Mouse (Mus musculus) adrenal gland (tissue): ENCODE data around the gene Tex19.2.
"Not testable (repeated sequence)": the region's sequence is repeated elsewhere in the genome, so short reads cannot be mapped to it uniquely, and the experiment has no call there.

Experiments used
- intact Hi-C: fragments of 180-260 bp; cut with DNase I; formaldehyde crosslinking; loops from one replicate; pipeline ENCODE4 v1.15.1; 2025

Tex19.2 gene

GRCm38 (mm10) chr11:121112091-121112775, 6.2 kb downstream of the Tex19.2 start:
- intact Hi-C loops, result no loop called here

- intact Hi-C loops, result no loop called here
Measured at GRCm38 (mm10) chr11:121111601-121112000, 6.9 kb downstream of the Tex19.2 start.

DNA sequence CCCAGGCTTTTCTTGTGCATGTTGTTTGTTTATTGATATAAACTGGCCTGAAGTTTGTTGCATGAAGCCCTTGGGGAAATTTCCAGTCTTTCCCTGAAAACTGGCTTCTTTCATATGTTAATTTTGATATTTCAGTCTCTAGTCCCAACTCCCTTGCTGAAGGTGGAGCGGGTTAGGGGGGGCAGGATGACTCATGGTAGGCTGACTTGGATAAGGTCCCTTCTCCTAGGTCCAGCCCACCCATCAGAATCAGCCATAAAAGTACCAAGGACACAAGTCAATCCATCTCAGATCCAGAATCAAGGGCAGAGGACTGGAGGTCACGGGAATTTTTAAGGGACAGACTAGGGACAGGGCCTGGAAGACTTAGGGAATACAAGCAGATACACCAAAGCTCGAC, 7.4 kb downstream of the Tex19.2 start:
- intact Hi-C loops, result no loop called here

GRCm38 (mm10) chr11:121109986-121110385, 8.5 kb downstream of the Tex19.2 start:
- intact Hi-C loops, result no loop called here

DNA sequence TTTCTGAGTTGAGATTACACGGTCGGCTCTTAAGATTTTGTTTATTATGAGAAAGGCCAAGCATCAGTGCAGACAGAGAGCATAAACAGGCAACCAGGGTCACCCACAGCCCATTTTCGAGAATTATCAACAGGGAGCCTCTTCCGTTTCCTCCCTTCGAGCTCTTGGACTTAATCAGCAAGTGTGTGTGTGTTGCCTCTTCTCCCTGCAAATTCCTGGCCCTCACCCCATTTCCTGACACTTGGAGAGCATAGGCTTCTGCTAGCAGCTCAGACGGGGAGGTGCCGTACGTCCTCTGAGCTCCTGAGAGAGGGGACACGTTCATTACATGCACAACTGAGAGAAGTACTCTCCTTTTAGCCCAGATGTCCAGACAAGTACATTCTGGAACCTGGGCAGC, 10.4 kb downstream of the Tex19.2 start:
- intact Hi-C loops, result no loop called here

GRCm38 (mm10) chr11:121107242-121107641, 11.2 kb downstream of the Tex19.2 start:
- intact Hi-C loops, result not testable (repeated sequence)

DNA sequence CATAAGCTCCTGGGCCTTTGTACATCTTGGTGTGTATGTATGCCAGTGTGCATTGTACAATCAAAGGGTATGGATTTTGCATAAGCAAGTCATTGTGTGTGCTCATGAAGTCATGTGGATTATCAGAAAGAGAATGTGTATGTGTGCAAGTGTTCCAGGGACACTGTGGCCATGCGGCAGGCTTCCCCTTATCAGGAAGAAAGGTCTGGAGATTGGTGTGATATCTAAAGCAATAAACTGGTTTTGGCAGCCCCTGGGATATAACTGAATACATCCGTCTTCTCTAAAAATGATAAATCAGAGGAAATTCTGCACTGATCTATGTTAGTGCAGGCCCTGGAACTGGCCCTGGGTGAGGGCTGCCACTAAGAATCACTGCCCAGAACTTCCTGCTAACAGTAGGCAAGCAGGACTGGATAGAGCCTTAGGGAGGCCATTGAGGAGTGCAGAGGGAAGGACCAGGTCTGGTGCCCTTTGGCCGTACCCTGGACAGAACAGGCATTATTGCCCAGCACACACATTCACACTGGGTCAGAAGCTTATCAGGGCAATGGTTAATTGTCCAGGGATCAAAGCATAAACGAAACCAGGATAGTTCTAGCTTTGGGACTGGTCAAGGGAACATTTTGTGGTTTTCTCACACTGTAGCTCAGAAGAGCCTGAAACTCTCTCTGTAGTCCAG, 17.2 kb downstream of the Tex19.2 start:
- intact Hi-C loops, result no loop called here

DNA sequence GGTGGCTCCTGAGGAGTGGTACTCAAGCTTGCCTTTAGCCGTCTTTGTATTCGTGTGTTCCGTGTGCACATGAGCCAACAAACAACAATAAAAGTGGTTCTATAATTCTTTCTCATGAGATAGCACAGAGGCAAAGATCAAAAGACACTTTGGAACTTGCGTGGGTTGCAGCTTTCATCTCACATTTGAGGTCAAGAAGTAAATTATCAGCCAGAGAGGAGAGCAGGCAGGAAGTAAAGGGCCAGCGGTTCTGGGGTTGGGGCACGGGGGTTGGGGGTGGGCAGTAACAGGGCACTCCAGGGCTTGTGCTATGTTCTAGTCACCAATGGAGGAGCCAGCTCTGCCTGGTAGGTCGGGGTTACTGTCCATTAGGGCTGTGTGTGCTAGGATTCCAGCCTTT, 17.8 kb downstream of the Tex19.2 start:
- intact Hi-C loops, result no loop called here

GRCm38 (mm10) chr11:121099762-121100161, 18.7 kb downstream of the Tex19.2 start:
- intact Hi-C loops, result no loop called here

DNA sequence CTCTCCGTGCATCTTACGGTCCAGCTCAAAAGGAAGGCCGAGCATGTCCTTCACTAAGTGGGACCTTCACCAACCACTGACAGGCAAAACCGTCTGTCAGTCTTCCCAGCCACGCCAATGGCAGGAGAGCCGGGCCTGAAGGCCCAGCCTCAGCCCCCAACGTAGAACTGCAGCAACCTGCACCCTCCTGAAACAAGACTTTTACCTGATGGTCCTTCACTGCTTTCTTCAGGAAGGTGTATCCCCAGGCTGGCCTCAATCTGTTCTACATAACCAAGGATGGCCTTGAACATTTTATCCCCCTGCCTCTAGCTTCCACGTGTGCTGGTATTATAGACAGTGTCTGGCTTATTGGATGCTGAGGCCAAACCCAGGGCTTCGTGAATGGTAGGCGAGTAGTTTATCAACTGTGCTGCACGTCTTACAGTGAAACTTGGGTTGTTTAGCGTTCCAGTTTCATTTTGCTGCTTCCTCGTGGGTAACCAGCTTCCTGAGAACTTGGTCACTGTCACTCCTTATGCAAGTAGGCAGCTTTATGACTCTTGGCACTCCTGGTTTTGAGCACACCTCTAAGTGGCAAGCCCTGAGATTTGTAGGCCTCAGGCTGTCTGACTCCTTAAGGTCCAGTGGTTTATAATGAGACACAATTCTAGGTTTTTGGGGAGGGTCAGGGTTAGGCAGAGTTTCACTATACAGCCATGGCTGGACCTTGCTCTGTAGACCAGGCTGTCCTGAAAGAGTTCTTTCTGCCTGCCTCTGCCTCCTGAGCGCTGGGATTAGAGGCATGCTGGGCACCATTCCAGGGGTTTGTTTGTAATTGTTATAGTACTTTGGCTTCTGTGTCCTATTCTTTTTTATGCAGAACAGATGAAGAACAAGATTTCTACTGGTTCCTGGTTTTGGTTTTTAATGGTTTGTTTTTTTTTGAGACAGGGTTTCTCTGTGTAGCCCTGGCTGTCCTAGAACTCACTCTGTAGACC, 25.6 kb downstream of the Tex19.2 start:
- intact Hi-C loops, result no loop called here

DNA sequence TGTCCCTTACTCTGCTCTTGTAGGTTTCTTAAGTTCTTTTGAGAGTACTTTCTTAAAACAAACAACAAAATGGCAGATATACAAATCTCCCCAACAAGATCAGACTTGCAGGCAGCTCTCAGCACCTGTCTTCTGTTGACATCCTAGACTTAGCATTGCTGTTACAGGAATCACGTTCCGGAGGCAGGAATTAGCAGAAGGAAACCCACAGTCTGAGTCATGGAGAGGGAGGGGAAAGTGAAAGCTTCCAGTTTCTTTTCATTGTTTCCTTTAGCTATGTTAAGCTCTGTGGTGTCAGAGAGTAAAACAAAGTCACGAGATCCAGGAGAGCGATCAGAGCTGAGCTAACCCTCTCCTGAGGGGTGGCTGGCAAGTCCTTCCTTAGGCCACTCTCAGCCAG, 27.5 kb downstream of the Tex19.2 start:
- intact Hi-C loops, result no loop called here

- intact Hi-C loops, result no loop called here
Measured at GRCm38 (mm10) chr11:121089756-121090546, 28.5 kb downstream of the Tex19.2 start.

DNA sequence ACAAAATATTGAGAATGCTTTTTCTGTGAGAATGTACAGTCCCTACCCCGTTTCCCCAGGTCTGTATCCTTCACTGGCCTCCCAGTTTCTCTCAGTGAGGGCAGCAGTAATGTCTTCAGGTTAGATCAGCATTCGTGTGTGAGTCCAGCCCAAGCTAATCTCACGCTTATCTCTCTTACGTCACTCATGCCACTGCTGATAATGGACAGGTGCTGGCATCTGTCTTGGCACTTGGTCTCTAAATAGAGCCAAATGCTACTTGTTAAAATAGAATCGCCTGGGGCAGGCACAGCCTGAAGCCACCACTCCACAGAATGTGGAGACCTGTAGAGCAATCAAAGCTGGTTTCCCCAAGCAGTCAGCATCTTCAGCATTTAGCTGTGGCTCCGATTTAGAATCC, 29.5 kb downstream of the Tex19.2 start:
- intact Hi-C loops, result no loop called here

GRCm38 (mm10) chr11:121086296-121086695, 32.2 kb downstream of the Tex19.2 start:
- intact Hi-C loops, result no loop called here

DNA sequence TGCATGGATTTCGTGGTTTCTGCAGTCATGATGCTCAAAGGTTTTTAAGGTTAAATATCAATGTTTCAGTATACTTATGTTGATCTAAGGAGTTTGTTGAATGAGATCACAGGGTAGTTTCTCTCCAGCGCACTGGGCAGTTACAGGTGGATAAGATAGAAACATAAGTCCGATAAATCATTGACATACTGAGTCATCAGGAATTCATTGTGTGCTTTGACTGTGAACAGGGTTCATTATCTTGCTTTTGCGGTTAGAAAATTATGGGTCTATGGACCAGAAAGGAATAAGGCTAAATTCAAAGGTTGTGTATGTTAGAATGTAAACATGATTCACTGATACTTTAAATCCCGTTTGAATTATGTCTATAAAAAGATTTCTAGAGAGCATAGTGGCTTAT, 33.3 kb downstream of the Tex19.2 start:
- intact Hi-C loops, result no loop called here

- intact Hi-C loops, result no loop called here
Measured at GRCm38 (mm10) chr11:121082857-121083500, 35.5 kb downstream of the Tex19.2 start.

GRCm38 (mm10) chr11:121082250-121082649, 36.2 kb downstream of the Tex19.2 start:
- intact Hi-C loops, result no loop called here

DNA sequence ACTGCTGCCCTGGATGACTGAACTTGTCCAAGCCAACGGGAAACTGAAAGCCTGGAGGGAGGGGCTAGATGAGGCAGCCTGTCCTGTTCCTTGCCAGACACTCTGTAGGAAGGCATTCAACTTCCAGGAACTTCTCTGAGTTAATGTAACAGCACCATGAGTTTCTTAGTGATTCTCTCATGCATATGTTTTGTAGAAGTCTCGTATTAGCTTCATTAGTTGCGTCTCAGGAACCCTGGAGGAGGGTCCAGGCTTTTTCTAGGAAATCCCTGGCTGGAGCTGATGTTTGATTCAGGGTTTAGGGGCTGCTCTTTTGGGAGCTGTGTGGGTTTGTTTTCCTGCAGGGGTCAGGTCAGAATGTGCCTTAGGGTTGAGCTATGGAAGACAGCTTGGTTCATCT, 37.4 kb downstream of the Tex19.2 start, which contains the start of gene Sectm1a:
Gene Sectm1a (minus strand): TSS at position 101 of the 400 bp plus-strand sequence.
- intact Hi-C loops, result no loop called here

GRCm38 (mm10) chr11:121080330-121080729, 38.1 kb downstream of the Tex19.2 start:
- intact Hi-C loops, result no loop called here

- intact Hi-C loops, result no loop called here
Measured at GRCm38 (mm10) chr11:121075655-121076054, 42.8 kb downstream of the Tex19.2 start.
